Mouse (Mus musculus) stomach, postnatal 0 days (tissue): ENCODE results near the gene Unc5b. TPM values are rescaled to one million over a fixed set of nuclear protein-coding genes. Genes with fewer than 3 reads are reported as not detected.

ENCODE experiments used
- ATAC-seq: fragments of 200-750 bp; cut with Nextera tagmentation; 2 replicates; pipeline ENCODE4 v1.8.0; 2017; ENCODE audit not compliant: low FRiP score, low TSS enrichment
- DNase-seq: peaks from one replicate; pipeline ENCODE4 v3.0.0-alpha.2; 2016; ENCODE audit warnings: low spot score
- H3K27ac ChIP-seq: fragments of 300-500 bp; sonication (generic); replicated peaks from 2 replicates; pipeline ENCODE4 v1.5.1; 2014; ENCODE audit warnings: mild to moderate bottlenecking, control low read depth
- H3K27me3 ChIP-seq: fragments of 300-500 bp; sonication (generic); 2 replicates; pipeline ENCODE4 v1.6.1; 2014; ENCODE audit warnings: low read length; ENCODE audit not compliant: control insufficient read depth, insufficient read depth
- H3K36me3 ChIP-seq: fragments of 300-500 bp; sonication (generic); 2 replicates; pipeline ENCODE4 v1.6.1; 2014; ENCODE audit warnings: low read length, mixed read lengths; ENCODE audit not compliant: control insufficient read depth, insufficient read depth
- H3K4me1 ChIP-seq: fragments of 300-500 bp; sonication (generic); replicated peaks from 2 replicates; pipeline ENCODE4 v1.6.1; 2014; ENCODE audit warnings: antibody characterized with exemption; ENCODE audit not compliant: control insufficient read depth, insufficient read depth
- H3K4me2 ChIP-seq: fragments of 300-500 bp; sonication (generic); replicated peaks from 2 replicates; pipeline ENCODE4 v1.6.1; 2014; ENCODE audit warnings: low read depth, mild to moderate bottlenecking, control low read depth, moderate library complexity
- H3K4me3 ChIP-seq: fragments of 300-500 bp; sonication (generic); 2 replicates; pipeline ENCODE4 v1.5.1; 2014; ENCODE audit warnings: low read depth, low read length, control low read depth
- H3K9ac ChIP-seq: fragments of 300-500 bp; sonication (generic); 2 replicates; pipeline ENCODE4 v1.6.1; 2014; ENCODE audit warnings: mild to moderate bottlenecking, low read length, control low read depth, mixed read lengths
- H3K9me3 ChIP-seq: fragments of 300-500 bp; sonication (generic); 2 replicates; pipeline ENCODE4 v1.6.1; 2016; ENCODE audit warnings: low read length; ENCODE audit not compliant: control insufficient read depth
- CTCF ChIP-seq: IDR thresholded peaks from 2 replicates; pipeline ENCODE4 v1.5.1; 2016; ENCODE audit warnings: antibody characterized with exemption, low read depth, mild to moderate bottlenecking, moderate library complexity
- EP300 ChIP-seq: optimal IDR thresholded peaks from 2 replicates; pipeline ENCODE3; 2016; ENCODE audit warnings: antibody characterized with exemption
- WGBS: fragments of 180-500 bp; shearing (Covaris S2); extraction: QIAGEN DNeasy Blood & Tissue Kit; methylation state at CpG from one replicate; pipeline ENCODE4 v1.1.7; 2014; 5-methylcytosine and 5-hydroxymethylcytosine counted together
- polyA plus RNA-seq: library from polyadenylated mRNA; unstranded; fragments of >200 nt; fragmentation: Nextera tagmentation; extraction: Ambion mirVana; gene quantifications from 2 replicates; pipeline ENCODE4 v1.2.1, GENCODE M21; 2015

Unc5b gene
- polyA plus RNA-seq, 1 experiment from 2014 or later = 3.8 TPM

- Histone ChIP-seq H3K27ac (no peak overlapping the region), H3K4me3 (no peak overlapping the region), H3K9ac (no peak overlapping the region), H3K4me2 (no peak overlapping the region), H3K27me3 (no peaks in the 10 kb centered on the region), H3K4me1 (peaks cover 5% of the 10 kb centered on the region), H3K36me3 (no peaks in the 10 kb centered on the region), H3K9me3 (no peaks in the 10 kb centered on the region)
- TF ChIP-seq EP300 (no peak), CTCF (no peak)
- 40% methylated on average over 11 of the region's 11 CpGs for WGBS
- DNase-seq (no peak), ATAC-seq (no peak)
Measured at GRCm38 (mm10) chr10:60792841-60793240, 38.5 kb downstream of the Unc5b start.

DNA sequence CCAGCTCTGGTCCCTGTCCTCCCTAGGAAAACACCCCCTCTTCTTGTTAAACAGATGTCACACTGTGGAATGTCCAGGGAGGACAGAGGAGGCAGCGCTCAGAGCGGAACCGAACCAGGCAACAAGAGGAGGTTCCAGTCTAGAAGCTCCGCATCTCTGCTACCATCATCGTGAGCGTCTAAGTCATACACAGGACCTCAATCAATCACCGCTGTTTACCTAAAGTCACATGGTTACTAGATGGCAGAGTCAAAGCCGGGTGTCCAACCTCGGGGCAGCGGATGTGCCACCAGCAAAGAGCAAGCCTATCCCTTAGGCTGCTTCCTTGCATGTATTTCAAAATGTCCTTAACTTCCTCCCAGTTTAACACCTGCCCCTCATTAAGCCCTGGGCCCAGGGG, 39.0 kb downstream of the Unc5b start:
- Histone ChIP-seq H3K4me2 (no peak overlapping the region), H3K9ac (no peak overlapping the region), H3K4me1 (peaks cover 5% of the 10 kb centered on the region), H3K4me3 (no peak overlapping the region), H3K9me3 (no peaks in the 10 kb centered on the region), H3K27ac (no peak overlapping the region), H3K36me3 (no peaks in the 10 kb centered on the region), H3K27me3 (no peaks in the 10 kb centered on the region)
- 29% methylated on average over 10 of the region's 10 CpGs for WGBS
- no peak for ATAC-seq
- TF ChIP-seq CTCF = no peak
- no peak for TF ChIP-seq EP300
- DNase-seq = no peak

- H3K4me3 ChIP-seq = no peak overlapping the region
- peaks cover 5% of the 10 kb centered on the region for H3K4me1 ChIP-seq
- no peak overlapping the region for H3K27ac ChIP-seq
- TF ChIP-seq EP300 = no peak
- no peak for TF ChIP-seq CTCF
- no peaks in the 10 kb centered on the region for H3K36me3 ChIP-seq
- DNase-seq (peak; percentile 46), ATAC-seq (peak; percentile 49)
- H3K27me3 ChIP-seq = no peaks in the 10 kb centered on the region
- H3K9ac ChIP-seq = no peak overlapping the region
- WGBS = 70% methylated on average over 6 of the region's 6 CpGs
- no peak overlapping the region for H3K4me2 ChIP-seq
- H3K9me3 ChIP-seq = no peaks in the 10 kb centered on the region
Measured at GRCm38 (mm10) chr10:60790912-60791311, 40.5 kb downstream of the Unc5b start.

- no peak for DNase-seq
- Histone ChIP-seq H3K36me3 (no peaks in the 10 kb centered on the region), H3K4me2 (no peak overlapping the region), H3K9ac (no peak overlapping the region), H3K4me1 (peaks cover 5% of the 10 kb centered on the region), H3K9me3 (no peaks in the 10 kb centered on the region), H3K27me3 (no peaks in the 10 kb centered on the region), H3K27ac (no peak overlapping the region), H3K4me3 (no peak overlapping the region)
- TF ChIP-seq CTCF (no peak), EP300 (no peak)
- ATAC-seq = no peak
- 72% methylated on average over 16 of the region's 16 CpGs for WGBS
Measured at GRCm38 (mm10) chr10:60787303-60788074, 43.9 kb downstream of the Unc5b start.

GRCm38 (mm10) chr10:60783608-60784007, 47.8 kb downstream of the Unc5b start:
- no peaks in the 10 kb centered on the region for H3K9me3 ChIP-seq
- 43% methylated on average over 2 of the region's 2 CpGs for WGBS
- no peak overlapping the region for H3K27ac ChIP-seq
- H3K4me3 ChIP-seq = no peak overlapping the region
- no peak for DNase-seq
- ATAC-seq = no peak
- H3K4me2 ChIP-seq = no peak overlapping the region
- H3K36me3 ChIP-seq = no peaks in the 10 kb centered on the region
- no peaks in the 10 kb centered on the region for H3K27me3 ChIP-seq
- no peak overlapping the region for H3K9ac ChIP-seq
- TF ChIP-seq EP300 (no peak), CTCF (no peak)
- H3K4me1 ChIP-seq = no peaks in the 10 kb centered on the region

DNA sequence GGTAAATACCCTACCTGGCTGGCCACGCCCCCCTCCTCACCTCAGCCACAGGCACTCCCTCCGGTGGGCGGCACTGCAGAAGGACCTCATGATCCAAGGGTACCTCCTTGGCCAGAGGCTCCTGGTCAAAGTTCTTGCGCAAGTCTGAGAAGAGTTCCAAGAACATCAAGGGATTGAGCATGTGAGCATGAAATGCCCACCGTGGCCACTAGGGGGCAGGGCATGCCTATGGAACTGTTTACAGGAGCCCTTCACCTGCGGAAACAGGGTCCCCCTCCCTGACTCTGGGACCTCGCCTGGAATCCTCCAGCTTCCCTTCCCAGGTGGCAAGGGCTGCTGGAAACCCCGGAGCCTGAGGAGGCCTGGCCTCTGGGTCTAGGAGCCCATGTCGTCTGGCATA, 51.8 kb downstream of the Unc5b start:
- Histone ChIP-seq H3K27me3 (no peaks in the 10 kb centered on the region), H3K9me3 (no peaks in the 10 kb centered on the region), H3K9ac (no peak overlapping the region), H3K27ac (no peak overlapping the region), H3K4me3 (no peak overlapping the region), H3K4me2 (no peak overlapping the region; the same call in 1 of the 2 replicates), H3K36me3 (no peaks in the 10 kb centered on the region), H3K4me1 (no peaks in the 10 kb centered on the region)
- ATAC-seq (peak; percentile 67), DNase-seq (peak; percentile 87)
- WGBS = 6% methylated on average over 9 of the region's 9 CpGs
- TF ChIP-seq EP300 (no peak), CTCF (peak; percentile 97)
